Mouse (Mus musculus) urinary bladder, adult 2 months (tissue): ENCODE measurements around the gene Lck. TPM values are rescaled to one million over a fixed set of nuclear protein-coding genes. Genes with fewer than 3 reads are reported as not detected.
"Not testable (repeated sequence)": the region's sequence is repeated elsewhere in the genome, so short reads cannot be mapped to it uniquely, and the experiment has no call there.

ENCODE experiments used
- DNase-seq: peaks from one replicate; pipeline ENCODE4 v3.0.0; 2022; ENCODE audit warnings: low spot score
- polyA plus RNA-seq: library from polyadenylated mRNA; depleted of rRNA; stranded (reverse); fragments of >200 nt; gene quantifications from 2 replicates; pipeline ENCODE4 v1.2.3, GENCODE M21; 2012

Gene Lck
- polyA plus RNA-seq, 1 experiment: 3.7 TPM

DNA sequence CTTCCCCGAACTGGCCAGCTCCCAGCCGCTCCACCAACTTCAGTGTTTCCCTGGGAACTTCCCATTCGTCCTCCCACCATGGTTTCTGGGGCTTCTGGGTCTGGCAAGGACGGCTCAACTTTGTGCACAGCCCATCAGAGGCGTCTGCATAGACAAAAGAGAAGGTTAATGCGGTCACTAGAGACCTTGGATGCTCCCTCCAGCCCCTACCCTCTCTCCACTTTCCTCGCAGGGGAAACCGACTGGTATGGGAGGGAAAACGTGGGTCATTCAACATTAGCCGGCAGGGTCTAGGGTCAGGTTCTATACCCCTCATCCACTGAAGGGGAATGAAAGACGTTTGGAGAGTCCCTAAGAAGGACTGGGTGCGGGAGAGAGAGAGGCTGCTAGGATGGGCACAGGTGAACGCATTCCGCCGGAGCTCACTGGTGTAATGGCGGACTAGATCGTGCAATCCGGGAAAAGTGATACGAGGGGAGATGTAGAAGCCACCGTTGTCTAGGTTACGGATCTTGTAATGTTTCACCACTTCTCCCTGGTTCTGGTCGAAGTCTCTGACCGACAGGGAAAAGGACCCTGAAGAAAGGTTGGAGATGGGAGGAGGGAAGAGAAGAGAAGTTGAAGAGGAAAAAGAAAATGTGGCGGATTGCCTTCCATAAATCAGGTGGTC, 17.4 kb downstream of the Lck start:
- DNase-seq: no peak

DNA sequence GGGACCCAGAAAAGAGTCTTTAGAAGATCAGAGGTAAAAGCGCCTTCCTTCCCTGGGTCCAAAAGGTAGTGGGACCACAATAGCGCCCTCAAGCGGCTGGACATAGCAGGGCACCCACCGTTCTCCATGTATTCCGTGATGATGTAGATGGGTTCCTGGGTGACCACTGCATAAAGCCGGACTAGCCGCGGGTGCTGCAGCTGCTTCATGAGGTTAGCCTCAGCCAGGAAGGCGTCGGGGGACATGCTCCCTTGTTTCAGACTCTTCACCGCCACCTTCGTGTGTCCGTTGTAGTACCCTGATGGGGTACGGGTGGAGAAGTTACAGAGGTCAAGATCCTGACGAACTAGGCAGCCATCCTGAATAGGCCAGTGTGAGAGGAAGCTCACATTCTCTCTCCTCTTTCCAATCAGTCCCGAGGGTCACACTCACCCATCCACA, 18.0 kb downstream of the Lck start:
- DNase-seq: no peak

- not testable (repeated sequence) for DNase-seq
Observed at GRCm38 (mm10) chr4:129554512-129554911, 18.9 kb downstream of the Lck start.

GRCm38 (mm10) chr4:129550295-129550694, 23.1 kb downstream of the Lck start:
- no peak for DNase-seq

DNA sequence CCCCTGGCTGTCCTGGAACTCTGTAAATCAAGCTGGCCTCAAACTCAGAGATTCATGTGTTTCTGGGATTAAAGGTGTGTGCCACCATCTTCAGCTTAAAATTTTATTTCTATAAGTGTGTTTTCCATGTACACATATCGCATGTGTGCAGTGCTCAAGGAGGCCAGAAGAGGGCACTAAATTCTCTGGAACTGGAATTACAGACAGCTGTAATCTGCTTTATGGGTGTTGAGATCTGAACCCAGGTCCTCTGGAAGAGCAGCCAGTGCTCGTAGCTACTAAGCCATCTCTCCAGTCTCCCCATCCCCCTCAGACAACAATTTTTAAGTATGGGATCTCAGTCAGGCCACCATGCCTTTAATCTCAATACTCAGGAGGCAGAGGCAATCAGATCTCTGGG, 24.1 kb downstream of the Lck start:
- no peak for DNase-seq

DNA sequence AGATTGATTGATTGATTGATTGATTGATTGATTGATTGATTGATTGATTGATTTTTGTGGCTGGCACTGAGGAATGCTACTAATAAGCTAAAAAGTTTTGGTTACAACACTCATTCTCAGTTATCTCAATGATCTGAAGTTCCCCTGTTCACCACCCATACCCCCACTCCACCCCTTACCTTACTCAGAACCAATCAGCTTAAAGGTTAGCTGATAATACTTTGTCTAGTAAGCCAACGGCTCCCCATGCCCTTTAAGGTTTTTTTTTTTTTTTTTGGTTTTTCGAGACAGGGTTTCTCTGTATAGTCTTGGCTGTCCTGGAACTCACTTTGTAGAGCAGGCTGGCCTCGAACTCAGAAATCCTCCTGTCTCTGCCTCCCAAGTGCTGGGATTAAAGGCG, 25.8 kb downstream of the Lck start:
- not testable (repeated sequence) for DNase-seq

DNA sequence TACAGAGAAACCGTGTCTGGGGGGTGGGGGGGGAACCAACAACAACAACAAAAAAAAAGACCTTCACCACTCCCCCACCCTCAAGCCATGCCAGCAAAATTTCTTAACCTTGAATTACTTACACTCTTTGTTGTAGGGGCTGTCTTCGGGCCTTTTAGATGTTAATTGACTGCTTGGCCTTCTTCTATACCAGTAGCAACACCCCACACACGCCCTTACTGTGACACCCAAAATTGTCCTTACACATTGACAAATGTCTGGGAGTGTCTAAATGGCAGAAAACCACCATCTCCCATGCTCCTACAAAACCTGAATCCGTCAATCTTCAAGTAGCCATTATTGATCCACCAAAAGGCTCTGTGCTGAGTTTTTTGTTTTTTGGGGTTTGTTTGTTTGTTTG, 29.3 kb downstream of the Lck start:
- DNase-seq: no peak

DNA sequence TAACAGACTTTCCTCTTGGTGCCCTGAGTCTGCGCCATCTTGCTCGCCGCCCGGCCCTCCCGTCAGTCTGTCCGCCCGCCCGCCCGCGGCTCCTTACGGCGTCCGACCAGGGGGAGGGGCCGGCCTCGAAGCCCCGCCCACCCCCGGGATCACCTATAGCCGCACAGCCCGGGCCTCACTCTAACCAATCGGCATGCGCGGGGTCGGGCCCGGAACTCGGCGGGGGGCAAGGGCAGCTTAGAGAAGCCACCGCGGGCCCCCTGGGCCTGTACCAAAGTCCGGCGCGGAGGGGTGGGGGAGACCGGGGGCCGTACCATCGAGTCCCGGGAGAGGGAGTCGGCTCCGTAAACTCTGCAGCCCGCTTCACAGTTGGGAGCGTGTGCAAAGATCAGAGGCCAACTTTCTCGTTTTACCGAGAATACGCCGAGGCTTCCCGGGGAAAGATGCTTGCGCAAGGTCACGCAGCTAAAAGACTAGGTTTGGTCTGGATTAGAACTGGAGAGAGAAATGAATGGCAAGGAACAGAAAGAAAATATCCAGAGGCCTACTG, 30.8 kb downstream of the Lck start, which contains the start of gene Hdac1:
Gene Hdac1, minus strand, starts transcription at position 122 of the 550 bp plus-strand sequence.
- DNase-seq: peak; percentile 97

DNA sequence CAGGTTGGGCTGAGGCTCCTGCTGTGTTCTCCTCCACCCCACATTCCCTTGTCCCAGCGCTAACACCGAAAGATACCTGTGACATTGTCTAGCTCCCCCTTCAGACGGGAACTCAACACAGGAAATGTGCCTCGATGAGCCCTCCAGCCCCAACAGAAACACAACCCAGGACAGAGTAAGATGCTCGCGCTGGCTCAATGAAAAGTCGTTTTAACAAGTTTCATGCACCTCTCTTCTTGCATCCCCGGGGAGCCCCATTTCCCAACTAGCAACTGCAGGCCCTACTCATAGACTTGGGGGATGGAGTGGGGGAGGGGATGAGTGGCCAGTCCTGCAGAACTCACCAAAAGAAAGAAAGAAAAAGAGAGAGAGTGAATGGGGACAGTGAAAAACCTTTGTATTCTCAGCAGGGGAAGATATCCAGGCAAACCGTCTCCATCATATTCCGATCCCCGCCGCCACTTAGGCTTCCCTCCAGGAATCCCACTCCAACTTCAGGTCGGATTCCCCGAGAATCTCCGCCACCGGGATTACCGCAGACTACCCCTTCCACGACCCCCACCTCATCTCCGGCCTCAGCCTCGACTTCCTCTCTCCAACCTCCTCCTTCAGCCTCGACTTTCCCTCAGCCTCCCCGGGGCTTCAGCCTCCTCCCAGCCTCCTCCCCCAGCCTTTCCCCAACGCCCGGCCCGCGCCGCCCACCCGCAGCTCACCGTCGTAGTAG, 31.4 kb downstream of the Lck start:
- DNase-seq: no peak

- no peak for DNase-seq
Observed at GRCm38 (mm10) chr4:129540012-129540411, 33.4 kb downstream of the Lck start.

- DNase-seq: not testable (repeated sequence)
Observed at GRCm38 (mm10) chr4:129528901-129529300, 44.5 kb downstream of the Lck start.

DNA sequence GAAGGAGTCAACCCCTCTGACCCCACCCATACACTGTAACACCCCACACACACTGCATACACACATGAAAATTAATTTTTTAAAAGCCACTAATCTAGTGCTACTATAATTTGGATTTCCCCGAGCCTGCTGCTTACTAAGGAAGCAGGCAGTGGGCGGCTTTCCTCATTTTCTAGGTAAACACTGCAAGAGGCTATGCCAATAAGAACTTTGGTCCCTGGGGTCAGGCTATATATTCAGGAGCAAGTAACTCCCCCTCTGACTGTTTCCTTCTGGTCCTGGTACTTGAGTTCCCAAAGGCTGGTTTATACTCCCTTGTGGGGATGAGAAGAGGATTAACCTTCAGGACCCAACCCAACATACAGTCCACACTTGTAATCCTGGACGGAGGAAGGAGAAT, 47.6 kb downstream of the Lck start:
- DNase-seq: no peak

DNA sequence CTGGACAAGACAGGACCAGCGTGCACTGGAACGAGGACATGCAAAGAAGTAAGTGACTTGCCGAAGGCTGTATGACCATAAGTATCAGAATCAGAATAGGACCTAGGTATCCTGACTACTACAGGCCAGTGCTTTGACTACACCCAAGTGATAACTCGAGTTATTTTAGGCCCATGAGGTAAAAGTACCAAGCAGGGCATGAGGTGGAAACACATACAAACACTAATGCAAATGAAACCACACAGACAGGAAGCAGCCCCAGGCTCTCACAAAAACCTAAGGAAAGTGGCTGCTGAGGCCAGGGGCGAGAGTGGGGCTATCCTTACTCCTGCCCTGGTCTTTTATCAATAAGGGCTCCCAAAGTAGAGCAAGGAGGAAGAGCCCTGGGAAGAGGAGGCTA, 48.1 kb downstream of the Lck start:
- no peak for DNase-seq

DNA sequence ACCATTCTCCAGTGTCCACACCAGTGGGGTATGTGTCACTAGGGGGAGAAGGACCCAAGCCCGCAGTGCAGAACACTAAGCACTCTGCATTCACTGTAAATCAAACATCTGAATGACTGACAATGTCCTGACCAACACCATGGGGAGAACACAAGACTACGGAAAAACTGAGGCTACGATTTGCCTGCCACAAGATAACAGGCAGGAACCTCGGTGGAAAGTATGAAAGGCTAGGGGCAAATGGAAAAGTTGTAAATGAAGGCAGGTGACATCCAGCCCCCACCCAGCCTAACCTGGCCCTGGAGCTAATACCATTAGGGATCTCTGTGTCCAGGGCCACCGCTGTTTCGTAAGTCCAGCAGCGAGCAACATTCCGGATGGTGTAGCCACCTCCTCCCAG, 54.9 kb downstream of the Lck start:
- DNase-seq: no peak

DNA sequence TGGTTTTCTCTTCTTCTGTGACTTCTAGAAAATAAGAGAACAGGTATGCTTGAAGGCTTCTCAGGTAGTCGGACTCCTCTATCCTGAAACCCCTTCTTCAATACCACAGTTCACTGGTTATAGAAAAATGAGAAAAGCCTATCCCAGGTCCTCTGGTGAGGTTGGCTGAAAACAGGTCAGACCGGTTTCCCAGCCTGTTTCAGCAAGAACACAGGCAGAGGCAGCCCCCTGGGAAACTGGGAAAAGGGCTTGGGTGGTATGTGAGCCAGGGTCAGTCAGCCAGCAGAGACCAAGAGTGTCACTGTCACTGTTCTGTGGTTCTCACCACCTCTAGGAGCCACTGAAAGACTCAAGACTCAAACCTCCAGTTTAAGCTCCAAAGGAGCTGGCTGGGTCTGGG, 56.5 kb downstream of the Lck start:
- DNase-seq: no peak

GRCm38 (mm10) chr4:129514300-129514898, 59.0 kb downstream of the Lck start:
- DNase-seq: peak; percentile 49

DNA sequence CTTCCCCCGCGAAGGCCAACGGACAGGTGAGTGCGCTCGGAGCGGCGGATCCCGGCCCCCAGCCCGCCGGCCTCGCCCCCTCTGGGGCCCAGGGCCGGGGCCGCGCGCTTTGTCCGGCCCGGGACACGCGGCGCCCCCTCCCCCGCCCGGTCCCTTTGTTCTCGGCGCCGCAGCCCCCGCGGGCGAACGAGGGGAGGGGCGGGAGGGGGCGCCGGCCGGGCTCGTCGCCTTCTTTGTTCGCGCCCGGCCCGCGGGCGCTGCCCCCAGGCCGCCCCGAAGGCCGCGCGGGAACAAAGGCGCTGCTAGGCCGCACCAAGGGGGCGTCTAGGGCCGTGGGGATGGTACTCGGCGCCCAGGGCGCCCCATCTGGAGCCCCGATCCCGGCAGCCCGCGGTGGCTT, 59.5 kb downstream of the Lck start:
- no peak for DNase-seq

- peak; percentile 84 for DNase-seq
Observed at GRCm38 (mm10) chr4:129513086-129513767, 60.2 kb downstream of the Lck start, which contains the start of gene Marcksl1. Gene Marcksl1, plus strand, starts transcription at chr4:129513581.

DNA sequence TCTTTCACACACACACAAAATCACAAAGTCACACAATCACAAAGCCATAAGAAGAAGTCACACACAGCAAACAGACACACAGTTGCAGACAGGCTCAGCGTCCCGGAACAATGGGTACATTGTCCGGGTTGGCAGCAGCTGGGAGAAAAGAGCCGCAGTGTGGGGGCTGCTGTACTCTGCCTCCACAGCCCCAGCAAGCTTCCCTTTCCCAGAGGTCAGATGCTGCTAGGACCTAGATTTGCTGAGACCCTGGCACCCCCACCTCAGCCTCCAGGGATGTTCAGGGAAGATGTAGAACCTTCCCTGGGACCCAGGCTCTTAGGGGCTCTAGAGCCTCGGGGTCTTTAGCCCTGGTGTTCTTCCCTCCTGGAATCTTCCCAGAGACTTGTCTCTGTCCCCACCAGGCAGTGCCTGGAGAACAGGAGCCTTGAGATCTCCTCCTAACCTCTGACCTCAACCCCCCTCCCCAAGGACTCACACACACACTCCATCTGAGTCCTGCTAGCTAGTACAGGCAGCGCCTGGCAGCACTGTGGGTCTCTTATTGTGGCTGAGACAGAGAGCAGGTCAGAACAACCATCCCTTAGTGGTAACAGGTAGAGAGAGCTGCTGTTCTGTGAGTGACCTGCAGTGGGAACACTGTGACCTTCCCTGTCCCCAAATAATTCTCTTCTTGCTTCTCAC, 61.9 kb downstream of the Lck start:
- no peak for DNase-seq

DNA sequence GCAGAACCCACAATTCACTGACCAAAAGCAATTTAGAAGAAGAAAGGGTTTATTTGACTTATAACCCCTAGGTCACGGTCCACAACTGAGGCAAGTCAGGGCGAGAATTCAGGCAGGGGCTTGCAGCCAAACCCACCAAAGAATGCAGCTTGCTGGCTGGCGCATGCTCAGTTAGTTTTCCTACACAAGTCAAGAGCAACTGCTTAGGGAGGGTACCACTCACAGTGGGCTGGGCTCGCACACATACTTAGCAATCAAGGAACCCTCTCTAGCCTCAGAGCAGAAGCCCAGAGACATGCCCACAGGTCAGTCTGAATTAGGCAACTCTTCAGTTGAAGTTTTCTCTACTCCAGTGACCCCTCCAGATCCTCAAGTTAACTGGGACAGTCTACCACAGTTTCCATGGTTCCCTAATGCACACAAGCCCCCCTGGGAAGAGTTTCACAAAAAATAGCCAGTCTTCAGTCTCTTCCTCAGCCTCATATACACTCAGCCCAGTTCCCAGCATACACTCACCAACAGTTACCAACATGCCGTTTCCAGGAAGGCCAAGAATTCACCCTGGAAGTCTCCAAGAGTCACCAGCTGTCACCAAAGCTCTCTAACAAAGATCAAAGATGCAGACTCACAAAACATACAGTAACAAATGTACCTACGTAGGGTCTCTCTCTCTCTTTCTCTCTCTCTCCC, 62.6 kb downstream of the Lck start:
- no peak for DNase-seq

- DNase-seq: no peak
Observed at GRCm38 (mm10) chr4:129509650-129510049, 63.8 kb downstream of the Lck start.
